Mouse (Mus musculus) ES-E14 (cell line): ENCODE data around the gene Peak1.

Experiments used
- MAFK ChIP-seq: IDR thresholded peaks from 2 replicates; pipeline ENCODE4 v1.6.1; 2014; ENCODE audit warnings: mild to moderate bottlenecking, low read depth, low read length, inconsistent platforms; ENCODE audit not compliant: insufficient read depth
- ZNF384 ChIP-seq: IDR thresholded peaks from 2 replicates; pipeline ENCODE4 v1.6.1; 2012; ENCODE audit warnings: low read depth, low read length, inconsistent platforms

DNA sequence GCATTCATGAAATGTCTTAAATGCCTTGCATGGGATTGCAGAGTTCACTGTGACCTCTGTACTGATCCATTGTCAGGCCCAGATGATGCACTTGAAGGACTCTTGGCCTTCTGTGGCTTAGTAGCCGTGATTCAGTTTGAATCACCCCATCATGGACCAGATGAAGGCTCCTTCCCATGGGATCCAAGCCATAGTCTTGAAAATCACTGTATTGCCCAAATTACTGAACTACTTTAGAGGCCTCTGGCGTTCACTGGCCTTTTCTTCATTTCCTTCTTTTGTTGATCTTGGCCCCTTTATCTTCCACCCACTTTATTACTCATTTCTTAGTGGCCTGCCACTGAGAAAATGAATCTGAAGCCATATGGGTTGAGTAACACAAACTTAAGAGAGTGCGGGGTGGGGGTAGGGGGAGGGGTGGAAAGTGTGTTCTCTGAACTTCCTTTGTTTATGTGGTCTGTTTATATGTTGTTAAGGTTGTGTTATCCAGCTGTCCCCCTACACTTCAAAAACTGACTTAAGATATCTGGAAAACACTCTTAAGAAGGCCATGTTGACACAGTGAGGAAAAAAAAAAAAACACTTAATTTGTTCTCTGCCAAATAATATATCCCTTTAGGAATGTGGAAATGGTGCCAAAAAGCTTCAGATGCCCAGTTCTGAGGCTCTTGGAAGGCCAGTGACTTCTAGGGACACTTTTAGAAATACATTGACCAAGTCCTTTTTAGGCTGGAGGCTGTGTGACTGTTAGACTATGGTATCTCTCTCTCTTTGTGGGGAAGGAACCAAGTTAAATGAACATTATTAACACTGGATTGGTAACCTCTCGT lies 46.0 kb upstream of the Peak1 start:
- TF ChIP-seq ZNF384, result no peak
- no peak for TF ChIP-seq MAFK
